Mouse (Mus musculus) adrenal gland, adult (tissue): ENCODE results near the gene Mtmr10.
A peak's percentile ranks its signal among the peaks of the same experiment; 100 is the strongest.

Experiments used
- DNase-seq, 2 experiments: peaks; one replicate each; pipeline ENCODE4 v3.0.0; 2022 to 2023; ENCODE audit warnings: low spot score in 1 of 2; ENCODE audit not compliant: inconsistent age in 2 of 2

Mtmr10 gene

GRCm38 (mm10) chr7:64287414-64288091 lies at the start of gene Mtmr10:
TSS of gene Mtmr10 (plus strand) at chr7:64287653.
- DNase-seq, result peak; percentile 99

DNA sequence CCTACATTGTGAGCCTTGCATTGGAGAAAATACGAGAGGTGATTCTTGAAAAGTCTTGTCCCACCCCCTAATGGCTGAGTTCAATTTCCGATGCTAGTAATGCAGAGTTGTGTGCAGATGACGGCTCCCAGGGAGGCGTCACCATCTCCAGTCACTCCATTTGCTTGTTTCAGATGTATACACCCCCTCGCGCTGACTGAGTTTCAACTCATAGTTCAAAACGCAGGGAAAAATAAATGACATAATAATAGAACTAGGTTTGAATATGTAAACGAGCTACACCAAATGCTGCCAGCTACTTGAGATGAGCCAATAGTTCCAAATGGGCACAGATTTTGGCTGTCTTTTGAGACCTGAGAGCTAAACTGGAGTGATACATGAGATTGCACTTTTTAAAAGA lies 49.7 kb upstream of the Mtmr10 start:
- no peak for DNase-seq

GRCm38 (mm10) chr7:64238410-64239086 lies 48.9 kb upstream of the Mtmr10 start:
- DNase-seq, result no peak

DNA sequence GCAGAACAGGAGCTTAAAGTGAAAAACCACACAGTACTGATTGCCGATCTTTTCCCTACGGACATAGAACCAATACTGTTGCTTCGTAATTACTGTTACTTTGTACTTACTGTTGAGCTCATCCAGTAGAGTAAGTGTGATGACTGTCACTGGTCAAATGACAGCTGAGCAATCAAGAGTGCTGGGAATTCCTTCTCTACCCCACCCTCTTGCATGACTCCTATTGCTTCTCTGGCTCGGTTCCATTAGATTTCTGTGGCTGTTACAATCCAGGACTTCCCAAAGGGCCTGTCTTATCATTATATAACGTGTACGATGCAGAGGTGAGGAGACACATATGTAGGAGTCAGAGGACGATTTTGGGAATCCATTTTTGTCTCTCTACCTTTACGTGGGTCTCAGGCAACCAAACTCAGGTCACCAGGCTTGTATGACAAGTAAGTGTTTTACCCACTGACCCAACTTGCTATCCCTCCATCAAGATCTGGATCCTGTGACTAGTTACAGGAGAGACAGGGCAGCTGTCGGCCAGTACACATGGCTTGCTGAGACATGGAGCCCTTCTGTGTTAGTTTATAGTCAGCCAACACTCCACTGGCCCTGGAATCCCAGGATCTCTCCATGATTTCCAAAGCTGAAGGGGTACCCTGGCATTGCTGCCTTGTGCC lies 48.2 kb upstream of the Mtmr10 start:
- DNase-seq, result no peak

GRCm38 (mm10) chr7:64239806-64240315 lies 47.6 kb upstream of the Mtmr10 start:
- no peak for DNase-seq

- no peak for DNase-seq
Measured at GRCm38 (mm10) chr7:64242424-64242823, 45.0 kb upstream of the Mtmr10 start.

DNA sequence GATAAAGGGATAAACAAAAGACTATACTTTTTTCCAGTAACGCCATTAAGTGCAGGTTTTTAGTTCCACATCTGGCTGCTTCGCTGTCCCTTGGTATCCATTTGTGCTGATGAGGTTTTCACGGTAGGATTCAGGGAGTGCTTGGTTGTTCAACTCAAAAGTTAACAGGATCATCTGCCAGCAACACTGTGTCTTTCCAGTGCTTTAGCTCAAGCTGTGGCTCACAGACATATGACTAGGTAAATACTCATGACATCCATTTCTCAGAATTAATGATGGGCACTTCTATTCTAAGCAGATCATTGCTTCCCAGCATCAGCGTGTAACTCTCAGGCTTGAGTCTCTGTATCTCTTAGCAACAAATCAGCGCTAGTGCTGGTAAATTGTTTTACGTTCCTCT lies 43.1 kb upstream of the Mtmr10 start:
- no peak for DNase-seq

DNA sequence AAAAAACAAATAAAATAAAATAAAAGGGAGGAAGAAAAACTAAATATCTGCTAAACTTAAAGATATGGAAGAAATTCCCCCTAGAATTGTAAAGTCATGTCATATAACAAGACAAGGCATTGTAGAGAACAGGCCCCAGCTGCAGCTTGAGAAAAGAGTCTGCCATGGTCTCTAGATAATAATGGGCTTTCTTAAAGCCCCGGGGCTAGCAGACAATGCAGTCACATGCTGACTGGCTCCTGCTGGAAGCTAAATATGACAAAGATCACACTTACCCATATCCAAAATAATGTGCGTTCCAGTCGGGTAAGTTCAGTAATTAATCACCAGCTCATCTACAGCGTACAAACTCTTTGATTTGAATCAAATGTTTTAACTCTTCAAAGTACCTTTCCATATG lies 40.7 kb upstream of the Mtmr10 start:
- DNase-seq, result no peak

GRCm38 (mm10) chr7:64248352-64248751 lies 39.1 kb upstream of the Mtmr10 start:
- no peak for DNase-seq

DNA sequence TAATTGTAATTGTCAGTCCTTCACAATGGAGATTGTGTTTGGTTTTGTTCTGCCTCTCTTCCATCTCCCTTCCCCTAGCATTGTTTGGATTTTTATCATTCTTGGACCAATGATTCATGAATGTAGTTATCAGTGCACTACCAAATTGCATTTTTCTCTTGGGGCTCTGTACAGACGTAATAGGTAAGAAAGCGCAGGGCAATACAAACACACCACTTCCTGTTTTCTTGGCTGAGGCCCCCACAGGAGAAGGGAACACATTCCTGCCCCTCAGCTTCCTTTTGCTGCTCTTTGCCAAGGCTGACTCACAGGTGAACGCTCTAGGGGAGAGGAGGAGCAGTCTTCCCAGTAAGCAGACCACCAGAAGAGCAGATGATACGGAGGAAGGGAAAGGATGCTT lies 37.7 kb upstream of the Mtmr10 start:
- DNase-seq, result no peak

- no peak for DNase-seq
Measured at GRCm38 (mm10) chr7:64250417-64250816, 37.0 kb upstream of the Mtmr10 start.

GRCm38 (mm10) chr7:64253736-64254135 lies 33.7 kb upstream of the Mtmr10 start:
- peak in 1 of 2 experiments; percentile 63 for DNase-seq

DNA sequence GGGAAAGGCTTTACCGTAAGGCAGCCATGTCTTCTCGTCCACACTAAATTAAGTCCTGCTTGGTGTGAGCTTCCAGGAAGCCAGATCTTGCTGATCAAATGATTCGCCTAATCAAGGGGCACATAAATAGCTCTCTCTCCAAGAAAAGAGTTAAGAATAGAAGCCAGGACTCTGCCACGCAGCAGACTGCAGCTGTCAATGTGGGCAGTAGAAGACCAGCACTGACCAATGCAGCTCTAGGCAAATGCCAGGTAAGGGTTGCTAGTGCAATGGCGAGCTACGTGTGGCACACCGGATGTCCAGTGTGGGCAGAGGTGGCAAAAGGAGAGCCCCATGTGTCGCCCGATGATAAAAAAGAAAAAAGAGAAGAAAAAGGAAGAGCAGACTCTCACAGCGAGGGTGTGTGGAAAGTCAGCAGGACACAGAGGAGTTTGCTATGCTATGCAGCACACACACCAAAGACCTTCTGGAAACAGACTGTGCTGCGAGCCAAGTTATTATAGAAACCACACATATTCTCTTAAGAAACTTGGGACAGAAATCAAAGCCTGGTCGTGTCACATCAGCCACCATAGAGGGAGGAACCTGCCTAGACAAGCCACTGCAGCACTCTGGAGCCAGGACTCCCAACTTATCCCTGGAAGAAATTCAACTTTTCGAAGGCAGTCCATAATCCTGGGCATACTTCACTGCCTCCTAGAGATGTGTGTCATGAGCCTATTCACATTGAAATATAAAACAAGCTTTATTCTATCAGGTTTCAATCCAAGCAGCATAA lies 21.8 kb upstream of the Mtmr10 start:
- no peak for DNase-seq

- no peak for DNase-seq
Measured at GRCm38 (mm10) chr7:64266587-64266986, 20.9 kb upstream of the Mtmr10 start.

GRCm38 (mm10) chr7:64271926-64272325 lies 15.5 kb upstream of the Mtmr10 start:
- no peak for DNase-seq

GRCm38 (mm10) chr7:64275518-64275917 lies 11.9 kb upstream of the Mtmr10 start:
- DNase-seq, result no peak

GRCm38 (mm10) chr7:64276921-64277320 lies 10.5 kb upstream of the Mtmr10 start:
- DNase-seq, result peak; percentile 76 to 89

DNA sequence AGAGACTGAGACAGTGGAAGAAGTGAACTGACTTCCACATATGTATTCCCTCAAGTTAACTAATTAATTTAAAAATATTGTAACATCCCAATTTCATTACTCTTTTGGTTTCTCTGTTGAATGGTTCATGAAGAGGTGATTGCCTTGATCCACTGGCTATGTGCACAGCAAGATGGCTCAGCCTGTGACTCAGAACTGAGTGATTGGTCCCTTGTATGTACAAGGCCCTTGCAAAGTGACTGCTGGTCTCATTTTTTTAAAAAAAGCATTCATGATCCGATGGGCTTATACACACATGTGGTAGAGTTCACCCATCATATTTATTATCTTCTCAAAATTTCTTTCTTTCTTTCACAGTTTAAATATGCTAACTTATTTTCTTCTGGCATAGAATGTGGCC lies 8.9 kb upstream of the Mtmr10 start:
- peak in 1 of 2 experiments; percentile 56 for DNase-seq

DNA sequence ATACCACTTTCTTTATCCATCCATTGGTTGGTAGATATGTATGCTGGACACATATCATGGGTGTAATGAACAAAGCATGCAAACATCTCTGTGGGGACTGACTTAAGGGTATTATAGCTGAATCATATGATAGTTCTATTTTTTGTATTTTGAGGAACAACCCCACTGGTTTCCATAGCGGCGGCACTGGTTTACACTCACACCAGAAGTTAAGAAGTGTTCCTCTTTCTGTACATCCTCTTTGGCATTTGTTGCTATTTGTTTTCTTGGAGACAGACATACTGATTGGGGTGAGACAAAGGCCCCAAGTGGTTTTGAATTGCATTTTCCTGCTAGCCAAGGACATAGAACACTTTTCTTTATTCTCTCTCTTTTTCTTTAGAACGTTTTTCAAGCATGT lies 7.9 kb upstream of the Mtmr10 start:
- no peak for DNase-seq

DNA sequence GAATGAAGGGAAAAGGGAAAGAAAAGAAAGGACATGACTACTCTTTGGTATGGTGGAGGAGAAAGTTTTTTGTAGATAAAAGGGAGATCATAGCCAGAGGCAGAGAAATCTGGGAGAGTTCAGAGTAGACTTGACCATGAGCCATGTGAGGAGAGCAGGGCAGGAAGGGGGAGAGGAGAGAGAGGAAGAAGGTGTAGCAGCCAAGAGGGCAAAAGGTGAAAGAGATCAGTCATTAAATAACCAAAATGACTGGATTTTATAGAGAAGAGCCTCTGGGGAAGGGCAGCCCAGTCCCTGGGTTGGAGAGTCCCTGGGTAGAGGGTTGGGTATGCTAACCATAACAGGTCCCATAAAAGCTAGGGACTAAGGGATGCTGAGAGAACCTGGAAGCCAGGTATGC lies 887 bp upstream of the Mtmr10 start:
- no peak for DNase-seq

GRCm38 (mm10) chr7:64289416-64289815 lies 2.0 kb downstream of the Mtmr10 start:
- DNase-seq, result no peak
